Mouse (Mus musculus) v-Abl transformed pro-B cells (cell line): ENCODE measurements around the gene Spon1.

Experiments used
- in situ Hi-C, 2 experiments: fragments of 400-800 bp; cut with MboI; formaldehyde crosslinking; loops; one replicate each; pipeline ENCODE4 v1.15.1; 2025; ENCODE audit not compliant: unreplicated experiment in 2 of 2

The Spon1 gene

GRCm38 (mm10) chr7:113774039-113774438 lies 8.2 kb downstream of the Spon1 start:
- in situ Hi-C loops: loop anchor here (10.0 to 25.0 kb wide), 4 partner anchors 238 to 738 kb away; partner anchors contain the start of gene Copb1 (in 1 of the 2)

- in situ Hi-C loops: loop anchor here (10.0 to 25.0 kb wide), 4 partner anchors 237 to 737 kb away; partner anchors contain the start of gene Copb1 (in 1 of the 2)
These were observed 9.1 kb downstream of the Spon1 start for GRCm38 (mm10) chr7:113774906-113775305.

GRCm38 (mm10) chr7:113778546-113778945 lies 12.7 kb downstream of the Spon1 start:
- in situ Hi-C loops: loop anchor here in 1 of 2 experiments (10.0 kb wide), 1 partner anchor 436 kb away; no protein-coding TSS in a partner anchor

DNA sequence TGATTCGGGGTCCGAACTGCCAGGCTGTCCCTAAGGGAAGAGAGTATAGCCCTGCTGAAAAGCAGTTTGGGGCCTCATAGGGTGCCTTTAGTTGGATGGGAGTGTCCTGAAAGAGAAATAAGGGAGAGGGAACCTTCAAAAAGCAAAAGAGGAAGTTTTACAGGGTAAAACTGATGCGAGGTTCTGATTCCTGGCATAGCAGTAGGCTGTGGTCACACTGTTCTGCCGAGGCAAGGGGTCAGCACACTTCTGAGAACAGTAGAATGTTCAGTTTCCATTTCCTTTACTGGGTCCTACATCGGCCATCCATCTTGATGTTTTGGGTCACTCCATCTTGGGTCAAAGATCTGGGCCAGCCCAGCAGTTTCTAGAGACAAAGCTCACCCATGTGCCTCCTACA lies 14.5 kb downstream of the Spon1 start:
- in situ Hi-C loops: loop anchor here in 1 of 2 experiments (10.0 kb wide), 1 partner anchor 495 kb away; the partner anchor contains the start of gene Psma1

DNA sequence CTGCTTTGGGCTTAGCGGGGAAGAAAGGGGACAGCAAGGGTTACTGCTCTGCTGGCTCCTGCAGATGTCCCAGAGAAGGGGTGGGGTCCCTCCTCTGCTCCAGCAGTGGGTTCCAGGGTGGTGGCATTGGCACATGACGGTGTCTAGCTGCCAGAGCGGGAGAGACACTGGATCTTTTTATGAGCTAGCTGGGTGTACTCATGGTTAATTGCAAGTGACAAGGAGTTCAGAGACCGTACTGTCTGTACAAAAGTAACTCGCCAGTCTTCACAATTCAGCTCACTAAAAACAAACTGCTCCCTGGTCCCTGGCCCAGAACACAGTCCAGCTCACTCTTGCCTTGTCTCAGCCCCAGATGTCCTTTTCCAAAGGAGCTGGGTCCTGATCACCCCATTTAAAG lies 26.2 kb downstream of the Spon1 start:
- in situ Hi-C loops: no loop called here

- in situ Hi-C loops: no loop called here
These were observed 27.1 kb downstream of the Spon1 start for GRCm38 (mm10) chr7:113792871-113793270.

DNA sequence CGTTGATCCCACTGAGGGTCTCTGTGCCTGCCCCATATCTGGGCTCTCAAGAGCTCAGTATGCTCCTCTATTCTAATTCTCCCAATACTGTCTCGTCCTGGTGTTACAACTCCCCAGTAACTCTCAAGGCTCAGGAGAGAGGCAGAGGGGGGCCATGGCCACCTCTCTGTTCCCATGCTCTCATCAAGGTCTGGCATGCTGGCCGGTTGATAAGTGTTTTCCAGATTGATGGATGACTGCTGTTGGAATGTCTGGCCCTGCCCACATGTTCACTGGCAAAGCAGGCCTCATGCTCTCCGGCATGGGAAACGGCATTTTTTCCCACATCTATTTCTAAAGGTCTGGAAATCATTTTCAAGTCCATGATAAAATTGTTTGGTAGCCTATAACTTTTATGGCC lies 29.4 kb downstream of the Spon1 start:
- in situ Hi-C loops: no loop called here

- in situ Hi-C loops: no loop called here
These were observed 31.3 kb downstream of the Spon1 start for GRCm38 (mm10) chr7:113797134-113797533.

DNA sequence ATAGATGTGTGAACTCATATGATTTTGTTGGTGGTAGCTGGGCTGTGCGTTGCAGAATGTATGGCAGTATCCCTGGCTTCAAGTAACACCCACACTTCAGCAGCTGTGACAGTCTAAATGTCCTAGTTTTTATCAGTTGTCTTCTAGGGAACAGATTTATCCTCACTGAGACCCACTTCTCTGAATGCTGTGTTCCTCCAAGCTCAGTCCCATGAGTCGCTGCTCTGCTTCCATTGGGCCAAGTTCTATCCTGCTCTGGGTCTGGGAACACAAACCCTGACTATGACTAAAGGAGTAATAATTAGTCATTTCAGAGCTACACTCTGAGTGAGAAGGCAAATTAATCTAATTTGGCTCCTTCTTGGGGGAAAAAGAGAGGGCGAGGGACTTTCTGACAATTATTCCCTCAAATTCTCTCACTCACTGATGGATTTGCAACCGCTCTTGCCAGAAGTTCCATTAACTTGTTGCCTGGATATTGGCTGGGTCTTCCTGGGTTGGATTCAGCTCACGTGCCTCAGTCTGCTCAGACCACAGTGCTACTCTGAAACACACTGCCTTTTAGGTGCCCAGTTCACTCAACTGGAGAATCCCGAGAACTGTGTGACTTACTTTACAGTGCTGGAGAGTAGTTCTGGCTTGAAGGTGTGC lies 32.9 kb downstream of the Spon1 start:
- in situ Hi-C loops: no loop called here

- in situ Hi-C loops: no loop called here
These were observed 44.0 kb downstream of the Spon1 start for GRCm38 (mm10) chr7:113809781-113810180.

GRCm38 (mm10) chr7:113811376-113812158 lies 45.8 kb downstream of the Spon1 start:
- in situ Hi-C loops: no loop called here

DNA sequence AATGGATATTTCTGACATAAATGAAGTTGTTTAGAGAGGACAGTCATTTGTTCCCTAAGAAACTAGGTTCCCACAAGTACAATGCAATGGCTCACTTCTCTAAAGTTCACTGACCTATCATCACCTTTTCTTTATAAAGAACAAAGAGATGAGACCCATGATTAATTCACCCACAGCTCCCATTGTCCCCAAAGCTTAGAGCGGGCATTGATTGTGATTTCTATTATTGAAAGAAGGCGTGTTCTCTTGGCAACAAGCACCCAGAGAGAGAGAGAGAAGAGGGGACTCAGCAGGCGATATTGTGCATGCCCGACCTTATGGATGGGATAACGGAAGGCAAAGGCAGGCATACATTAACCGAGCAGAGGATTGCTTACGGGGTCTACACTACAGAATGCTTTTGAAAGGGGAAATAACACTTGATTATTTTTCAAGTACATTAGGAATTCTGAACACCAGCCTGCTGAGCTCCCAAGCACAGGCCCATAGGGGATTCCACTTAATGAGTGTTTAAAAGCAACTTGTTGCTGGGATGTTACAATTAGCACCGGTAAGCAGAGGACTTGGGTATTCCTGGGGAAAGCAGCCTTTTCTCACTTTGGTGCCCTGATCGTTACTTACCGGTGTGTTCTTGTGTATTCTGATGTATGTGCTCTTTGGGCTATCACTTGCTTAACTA lies 48.4 kb downstream of the Spon1 start:
- in situ Hi-C loops: no loop called here

DNA sequence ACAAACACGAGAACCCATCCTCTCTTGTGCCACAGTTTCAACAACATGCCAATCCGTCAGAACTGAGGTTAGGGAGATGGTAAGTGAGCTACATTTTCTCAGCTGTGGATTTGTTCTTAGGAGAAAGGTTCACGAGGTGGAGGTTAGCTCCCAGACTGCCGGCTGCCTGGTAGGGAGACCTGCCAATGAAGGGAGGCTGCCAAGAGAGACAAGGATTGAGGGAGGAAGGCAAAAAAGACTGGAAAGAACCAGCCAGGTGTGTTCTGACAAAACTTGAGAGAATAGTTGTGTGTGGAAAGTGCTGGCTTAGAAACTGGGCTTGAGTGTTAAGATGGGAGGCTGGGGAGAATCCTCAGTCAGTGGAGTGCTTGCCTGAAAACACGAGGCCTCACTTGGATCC lies 49.9 kb downstream of the Spon1 start:
- in situ Hi-C loops: no loop called here

DNA sequence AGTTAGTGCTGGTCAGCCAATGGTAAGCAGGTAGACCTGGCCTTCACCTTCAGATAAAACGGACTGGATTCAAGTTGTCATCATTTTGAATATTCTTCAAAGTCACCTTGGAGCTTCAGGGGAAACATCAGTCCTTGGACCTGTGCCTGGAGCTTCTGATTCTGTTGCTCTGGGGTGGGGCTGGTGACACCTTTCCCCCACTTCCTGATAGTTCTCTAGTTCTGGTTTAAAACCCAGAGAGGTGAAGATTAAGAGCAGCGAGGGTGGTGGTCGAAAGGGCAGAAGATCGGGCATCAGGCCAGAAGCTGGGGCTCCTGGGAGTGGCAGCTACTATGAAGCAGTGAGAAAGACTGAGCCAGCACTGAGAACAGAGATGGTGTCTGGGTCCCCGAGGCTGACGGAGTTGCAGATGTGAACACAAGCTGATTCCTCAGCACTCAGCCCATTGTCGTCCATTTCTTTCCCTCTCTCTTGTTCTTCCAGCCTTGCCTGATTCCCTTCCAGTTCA lies 51.1 kb downstream of the Spon1 start:
- in situ Hi-C loops: no loop called here

- in situ Hi-C loops: no loop called here
These were observed 52.3 kb downstream of the Spon1 start for GRCm38 (mm10) chr7:113818116-113818515.

- in situ Hi-C loops: no loop called here
These were observed 54.4 kb downstream of the Spon1 start for GRCm38 (mm10) chr7:113820213-113820612.

DNA sequence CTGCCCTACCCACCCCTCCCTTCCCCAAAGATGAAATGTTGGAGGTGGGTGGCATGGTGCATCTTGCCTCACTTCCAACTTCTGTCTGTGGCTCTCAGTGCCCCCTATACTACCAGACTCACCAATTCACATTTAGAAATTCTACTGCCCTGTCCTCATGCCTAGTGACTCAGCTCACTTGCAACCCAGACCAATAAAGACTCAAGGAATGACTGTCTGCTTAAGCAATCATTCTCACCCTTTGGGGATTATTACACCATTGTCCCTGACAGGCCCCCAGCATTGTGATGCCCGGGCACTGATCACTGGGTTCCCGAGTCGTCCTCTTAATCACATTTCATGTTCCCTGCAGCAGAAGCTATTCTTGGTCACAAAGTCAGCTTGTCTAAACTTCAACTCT lies 57.2 kb downstream of the Spon1 start:
- in situ Hi-C loops: no loop called here

- in situ Hi-C loops: no loop called here
These were observed 58.9 kb downstream of the Spon1 start for GRCm38 (mm10) chr7:113824651-113825050.

DNA sequence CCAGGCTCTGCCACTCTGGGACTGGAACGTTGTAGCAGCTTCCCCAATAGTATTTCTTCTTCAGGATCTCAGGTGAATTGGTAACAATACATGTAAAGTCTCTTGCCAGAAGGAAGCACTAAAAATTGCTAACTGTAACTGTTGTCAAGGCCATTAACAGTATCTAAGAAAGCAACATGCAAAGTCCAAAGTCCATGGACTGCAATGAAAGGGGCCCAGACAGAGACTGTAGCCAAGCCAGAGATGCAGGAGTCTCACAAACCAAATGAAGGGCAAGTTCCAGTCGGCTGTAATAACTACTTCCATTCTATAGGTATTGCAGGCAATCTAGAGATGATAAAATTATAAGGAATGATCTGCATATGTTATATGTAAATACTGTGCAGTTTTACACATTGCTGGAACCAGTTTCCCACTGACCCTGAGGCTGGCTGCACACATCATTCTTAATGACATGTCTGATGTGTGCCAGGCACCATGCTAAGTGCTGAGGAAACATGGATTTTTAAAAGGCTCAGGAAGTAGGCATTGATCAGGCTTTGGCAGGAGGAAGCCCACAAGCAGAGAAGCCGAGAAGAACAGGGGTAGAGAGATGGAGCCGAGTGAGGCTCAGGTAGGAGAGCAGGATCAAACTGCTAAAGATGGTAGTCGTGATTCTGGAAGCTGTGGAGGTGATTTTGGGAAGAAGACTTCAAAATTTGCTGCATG lies 59.9 kb downstream of the Spon1 start:
- in situ Hi-C loops: no loop called here

- in situ Hi-C loops: no loop called here
These were observed 60.7 kb downstream of the Spon1 start for GRCm38 (mm10) chr7:113826510-113826909.
